9 mouse cellular contexts compared by ENCODE assay signal in the genomic region with DNA sequence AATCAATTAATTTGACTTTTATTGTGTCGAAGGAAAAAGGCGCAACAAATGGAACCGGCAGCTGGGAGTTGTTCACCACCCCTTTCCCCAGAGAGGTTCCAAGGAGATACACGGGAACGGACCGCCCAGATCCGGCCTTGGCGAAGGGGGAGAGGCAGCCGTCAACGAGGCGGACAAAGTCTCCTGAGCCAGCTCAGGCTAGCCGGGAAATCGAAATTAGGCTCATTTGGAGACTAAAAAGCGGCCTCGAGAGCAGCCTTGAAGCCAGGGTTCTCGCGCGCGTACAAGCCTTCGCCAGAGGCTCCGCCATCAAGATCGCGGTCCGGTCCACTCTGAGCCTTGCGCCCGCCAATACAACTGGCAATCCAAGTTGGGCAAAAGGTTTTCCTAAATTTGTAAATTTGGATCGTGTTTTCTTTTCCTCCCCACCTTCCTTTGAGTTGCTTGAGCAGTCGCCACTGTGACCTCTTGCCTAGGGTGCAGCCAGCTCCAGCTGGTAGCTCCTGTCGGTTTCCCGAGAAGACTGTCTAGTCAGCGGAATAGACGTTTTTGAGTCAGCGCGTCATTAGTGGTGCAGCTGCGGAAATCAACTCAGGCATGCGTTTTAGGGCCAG. TPM values are rescaled to one million over a fixed set of nuclear protein-coding genes. Genes with fewer than 3 reads are reported as not detected.
DNase-seq lines count a peak whose midpoint lies in the region; ATAC-seq and TF ChIP-seq lines count a peak whose summit lies in the region.
"Had no signal": no experiment of that assay in that cellular context is flagged by ENCODE, and none has a peak within 500 bp of the region (broad histone marks: within the 10 kb centered on the region; RNA-seq: fewer than 3 reads in every experiment).

No protein-coding gene starts in this region.

- DNase-seq in hindbrain, embryonic 10.5 days (ENCODE audit: low spot score) = peak; percentile 62
- DNase-seq in ES-E14 (ENCODE audit: low read depth, low spot score) = no peak
- peak; percentile 62 for DNase-seq in embryonic facial prominence, embryonic 10.5 days (ENCODE audit: low spot score)
- peak; percentile 60 for DNase-seq in mesoderm, embryonic 11.5 days (ENCODE audit: low read depth, low spot score)
- DNase-seq in layer of hippocampus, postnatal 25 days (ENCODE audit: extremely low spot score in 1 of 2, low spot score in 1 of 2) = no peak

- no peaks in the 10 kb centered on the region for H3K9me3 ChIP-seq in hindbrain, embryonic 10.5 days
- no peaks in the 10 kb centered on the region for H3K9me3 ChIP-seq in hindbrain, embryonic 16.5 days (ENCODE audit: control insufficient read depth, low read length)
- no peaks in the 10 kb centered on the region for H3K9me3 ChIP-seq in ES-E14 (ENCODE audit: control insufficient read depth, insufficient read depth, low read depth, low read length)
- no peaks in the 10 kb centered on the region for H3K9me3 ChIP-seq in embryonic facial prominence, embryonic 10.5 days

- H3K36me3 ChIP-seq in hindbrain, embryonic 10.5 days = no peaks in the 10 kb centered on the region
- no peaks in the 10 kb centered on the region for H3K36me3 ChIP-seq in hindbrain, embryonic 16.5 days (ENCODE audit: control insufficient read depth, insufficient read depth, low read length)
- H3K36me3 ChIP-seq in ES-E14 (ENCODE audit: control insufficient read depth, insufficient read depth, low read length, poor library complexity, severe bottlenecking) = no peaks in the 10 kb centered on the region; the same call in 1 of the 2 replicates
- H3K36me3 ChIP-seq in embryonic facial prominence, embryonic 10.5 days (replicated peaks) = no peaks in the 10 kb centered on the region

- H3K27me3 ChIP-seq in hindbrain, embryonic 10.5 days (ENCODE audit: insufficient read depth, poor library complexity, severe bottlenecking) = peaks cover 100% of the 10 kb centered on the region
- peaks cover 48% of the 10 kb centered on the region for H3K27me3 ChIP-seq in hindbrain, embryonic 16.5 days (replicated peaks; ENCODE audit: control insufficient read depth, insufficient read depth, low read length)
- peaks cover 100% of the 10 kb centered on the region for H3K27me3 ChIP-seq in embryonic facial prominence, embryonic 10.5 days (replicated peaks; ENCODE audit: low read depth, poor library complexity, severe bottlenecking)

- H3K4me3 ChIP-seq in hindbrain, embryonic 10.5 days = peak overlapping the region; percentile 18; the same call in 1 of the 2 replicates
- no peak overlapping the region for H3K4me3 ChIP-seq in hindbrain, embryonic 16.5 days (ENCODE audit: low read length)
- peak overlapping the region; percentile 31 to 33 for H3K4me3 ChIP-seq in ES-E14 (ENCODE audit: insufficient read depth in 1 of 2, low read depth in 1 of 2, low read length in 2 of 2, poor library complexity in 1 of 2, severe bottlenecking in 1 of 2)
- peak overlapping the region; percentile 23 for H3K4me3 ChIP-seq in embryonic facial prominence, embryonic 10.5 days

- H3K27ac ChIP-seq in hindbrain, embryonic 10.5 days = no peak overlapping the region
- no peak overlapping the region for H3K27ac ChIP-seq in hindbrain, embryonic 16.5 days (ENCODE audit: low read depth, low read length)
- H3K27ac ChIP-seq in ES-E14 (ENCODE audit: insufficient read depth, low read depth, low read length, poor library complexity, severe bottlenecking) = no peak overlapping the region
- H3K27ac ChIP-seq in embryonic facial prominence, embryonic 10.5 days (replicated peaks) = no peak overlapping the region
- H3K27ac ChIP-seq: macrophage had no signal

- H3K4me1 ChIP-seq in hindbrain, embryonic 10.5 days (replicated peaks) = peaks cover 53% of the 10 kb centered on the region
- peaks cover 10% of the 10 kb centered on the region for H3K4me1 ChIP-seq in hindbrain, embryonic 16.5 days (ENCODE audit: control insufficient read depth, insufficient read depth, low read depth, low read length)
- H3K4me1 ChIP-seq in ES-E14 (ENCODE audit: control insufficient read depth in 2 of 2, insufficient read depth in 2 of 2, low read length in 2 of 2, poor library complexity in 1 of 2) = peaks cover 2 to 3% of the 10 kb centered on the region in 2 experiments; a peak in 2 of 4 replicates
- H3K4me1 ChIP-seq in embryonic facial prominence, embryonic 10.5 days = peaks cover 44% of the 10 kb centered on the region

- no peak overlapping the region for H3K9ac ChIP-seq in hindbrain, embryonic 16.5 days (ENCODE audit: low read depth, low read length)
- H3K9ac ChIP-seq in ES-E14 (ENCODE audit: insufficient read depth, low read depth, low read length, poor library complexity, severe bottlenecking) = peak overlapping the region; percentile 48; the same call in 1 of the 2 replicates

- WGBS in hindbrain, embryonic 10.5 days = under 1% methylated on average over 36 of the region's 36 CpGs
- under 1% methylated on average over 36 of the region's 36 CpGs for WGBS in hindbrain, embryonic 16.5 days
- WGBS in embryonic facial prominence, embryonic 10.5 days = under 1% methylated on average over 36 of the region's 36 CpGs

- no peak overlapping the region; the same call in 1 of the 2 replicates for H3K4me2 ChIP-seq in hindbrain, embryonic 16.5 days (ENCODE audit: low read length)

- in situ Hi-C loops in ES-E14 (cut with MboI; ENCODE audit: low sequenced_read_pairs in 2 of 2, unreplicated experiment in 2 of 2) = no loop called here

- ATAC-seq in hindbrain, embryonic 16.5 days = no peak
- ATAC-seq in monocyte, adult 5-6 weeks (replicated peaks; ENCODE audit: insufficient number of reproducible peaks, low FRiP score, low TSS enrichment, poor library complexity, severe bottlenecking) = no peak

TF ChIP-seq in ES-E14, 5 proteins besides CTCF, POLR2A, EP300 and RAD21:
- TF ChIP-seq ZNF384 (IDR thresholded peaks at IDR 0.05; ENCODE audit: low read depth, low read length) (no peak), HCFC1 (IDR thresholded peaks at IDR 0.05; ENCODE audit: borderline replicate concordance, insufficient read depth, low read length) (no peak), MAFK (IDR thresholded peaks at IDR 0.05; ENCODE audit: insufficient read depth, low read depth, low read length) (peak; percentile 93)

RNA-seq across cellular contexts. Expression of a gene that starts 2.4 kb away (rescaled TPM):
- 0.50 and 1.1 TPM in 2 replicates for polyA plus RNA-seq in hindbrain, embryonic 10.5 days (2016; fragmentation: Nextera tagmentation; extraction: Ambion mirVana)
- 1.4 and 1.5 TPM in 2 replicates for polyA plus RNA-seq in hindbrain, embryonic 16.5 days (2015; fragmentation: Nextera tagmentation; extraction: Ambion mirVana)
- 26.1 and 34.7 TPM in 2 replicates for total RNA-seq in ES-E14 (2012; rRNA removed)
- 0.42 and 0.69 TPM in 2 replicates for polyA plus RNA-seq in embryonic facial prominence, embryonic 10.5 days (2016; fragmentation: Nextera tagmentation; extraction: Ambion mirVana)
- total RNA-seq in layer of hippocampus, postnatal 25 days (2021) = not detected
- total RNA-seq in monocyte, adult 5-6 weeks (2017) = not detected in 3 replicates
- total RNA-seq: layer of hippocampus, adult 18-20 months had no signal
- polyA plus RNA-seq: macrophage had no signal

Comparison
In these comparisons a context has a peak if more than half of its experiments do, and no peak if none do; other contexts are left out.
1. DNase-seq: peak in hindbrain, embryonic 10.5 days (single experiment), embryonic facial prominence, embryonic 10.5 days (single experiment) and mesoderm, embryonic 11.5 days (single experiment); none in ES-E14 (single experiment) and layer of hippocampus, postnatal 25 days (0 of 2).
2. RNA of a gene that starts 2.4 kb away (total RNA-seq): 26.1 to 34.7 TPM in ES-E14; not detected in layer of hippocampus, postnatal 25 days and not detected in monocyte, adult 5-6 weeks; every median in the first group is over 10 times any median in the second.